Mouse (Mus musculus): ENCODE data around the gene Slc22a15. TPM values are rescaled to one million over a fixed set of nuclear protein-coding genes. Genes with fewer than 3 reads are reported as not detected.
A peak's percentile ranks its signal among the peaks of the same experiment; 100 is the strongest.
"Not testable (repeated sequence)": the region's sequence is repeated elsewhere in the genome, so short reads cannot be mapped to it uniquely, and the experiment has no call there.

The Slc22a15 gene
- total RNA-seq, 1 experiment from 2014 or later, result 7.7 TPM

- DNase-seq, result no peak
These were observed 57.2 kb downstream of the Slc22a15 start for GRCm38 (mm10) chr3:101867001-101867421.

GRCm38 (mm10) chr3:101861856-101862255, 62.4 kb downstream of the Slc22a15 start:
- DNase-seq, result peak; percentile 44

- DNase-seq, result no peak
These were observed 64.1 kb downstream of the Slc22a15 start for GRCm38 (mm10) chr3:101860151-101860550.

DNA sequence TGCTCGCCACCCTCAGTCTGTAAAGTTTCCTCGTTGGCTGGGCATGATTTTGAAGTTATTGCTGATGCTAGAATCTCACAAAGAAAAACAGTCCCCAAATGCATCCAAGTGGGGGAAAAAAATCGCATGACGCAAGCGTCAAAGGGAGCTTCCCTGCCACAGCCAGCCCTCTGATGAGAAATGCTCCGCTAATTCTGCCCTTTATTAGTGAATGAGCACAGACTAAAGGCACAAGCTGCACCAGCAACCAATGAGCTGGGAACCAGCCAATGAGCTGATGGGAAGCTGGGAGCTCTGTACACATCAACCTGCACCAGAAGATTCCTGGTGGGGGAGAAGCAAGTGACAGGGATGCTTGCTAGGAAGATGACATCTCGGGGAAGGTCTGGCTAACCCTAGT, 64.5 kb downstream of the Slc22a15 start:
- DNase-seq, result no peak

DNA sequence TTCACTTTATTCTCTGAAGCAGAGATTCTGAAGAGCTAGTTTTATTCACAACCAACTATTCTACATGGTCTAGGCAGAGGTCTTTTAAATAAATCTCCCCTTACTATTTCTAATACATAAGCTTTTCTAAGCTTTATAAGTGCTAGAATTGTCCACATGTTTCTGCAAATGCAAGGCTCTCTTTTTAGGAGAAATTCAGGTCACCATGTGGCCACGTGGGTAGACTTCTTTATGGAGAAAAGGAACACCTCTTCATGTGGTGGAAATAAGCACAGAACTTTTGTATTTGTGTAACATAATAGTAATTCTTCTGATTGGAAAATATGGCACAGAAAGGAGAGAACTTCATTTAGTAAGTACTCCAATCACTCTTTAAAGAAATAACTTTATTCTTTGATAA, 70.2 kb downstream of the Slc22a15 start:
- DNase-seq, result no peak

DNA sequence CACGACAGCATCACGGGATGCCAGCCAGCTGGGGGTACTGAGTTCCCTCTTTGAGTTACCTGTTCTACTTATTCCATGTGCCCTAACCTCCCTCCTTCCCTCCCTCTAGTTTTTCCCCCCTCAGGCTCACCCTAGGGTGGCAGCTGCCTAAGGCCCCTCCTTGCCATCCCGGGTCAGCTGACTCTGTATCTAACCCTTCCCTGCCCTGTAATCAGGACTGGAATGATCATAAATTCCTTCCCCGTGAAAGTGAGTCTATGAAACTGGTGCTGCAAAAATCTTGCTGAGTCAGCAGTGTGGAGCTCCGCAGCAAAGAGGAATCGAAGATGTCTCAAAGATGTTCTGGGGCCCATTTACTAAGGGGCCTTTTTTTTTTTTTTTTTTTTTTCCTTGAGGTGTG, 72.9 kb downstream of the Slc22a15 start:
- DNase-seq, result no peak

DNA sequence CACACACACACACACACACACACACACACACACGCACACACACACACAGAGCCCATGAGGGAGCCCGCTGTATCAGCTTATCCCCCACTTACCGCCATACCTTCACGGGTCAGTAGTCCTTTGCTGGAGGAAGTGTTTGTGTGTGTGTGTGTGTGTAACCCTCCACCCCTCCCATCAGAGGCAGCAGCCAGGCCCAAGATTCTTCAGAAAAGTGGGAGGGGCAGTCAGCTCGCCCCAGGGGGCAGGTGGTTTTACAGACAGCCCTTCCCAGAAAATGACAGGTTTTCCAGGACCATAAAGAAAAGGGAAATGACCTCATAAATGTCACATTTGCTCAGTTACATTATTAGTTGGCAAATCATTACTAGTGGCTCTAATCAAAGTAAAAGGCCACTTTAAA, 75.4 kb downstream of the Slc22a15 start, which contains the start of gene Mab21l3:
Gene Mab21l3, minus strand, starts transcription at position 144 of the 400 bp plus-strand sequence.
- no peak for DNase-seq

DNA sequence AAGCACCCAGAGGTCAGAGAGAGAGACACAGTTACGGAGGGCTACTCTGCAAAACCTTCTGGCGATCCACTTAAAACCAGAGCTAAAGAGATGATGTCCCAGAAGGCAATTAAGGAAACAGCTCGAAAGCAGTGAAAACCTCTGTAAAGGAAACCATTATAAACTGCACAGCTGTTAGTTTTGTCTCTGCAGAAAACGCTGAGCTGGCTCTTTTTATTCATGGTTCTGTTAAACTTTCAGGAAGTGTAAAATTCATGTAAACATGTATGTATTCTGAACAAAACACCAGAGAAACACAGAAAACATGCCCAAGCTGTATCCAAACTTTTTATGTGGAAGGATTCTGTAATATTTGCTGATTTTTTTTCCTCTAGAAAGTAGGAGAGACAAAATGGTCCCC, 78.2 kb downstream of the Slc22a15 start:
- DNase-seq, result no peak

- DNase-seq, result no peak
These were observed 81.7 kb downstream of the Slc22a15 start for GRCm38 (mm10) chr3:101842372-101843094.

DNA sequence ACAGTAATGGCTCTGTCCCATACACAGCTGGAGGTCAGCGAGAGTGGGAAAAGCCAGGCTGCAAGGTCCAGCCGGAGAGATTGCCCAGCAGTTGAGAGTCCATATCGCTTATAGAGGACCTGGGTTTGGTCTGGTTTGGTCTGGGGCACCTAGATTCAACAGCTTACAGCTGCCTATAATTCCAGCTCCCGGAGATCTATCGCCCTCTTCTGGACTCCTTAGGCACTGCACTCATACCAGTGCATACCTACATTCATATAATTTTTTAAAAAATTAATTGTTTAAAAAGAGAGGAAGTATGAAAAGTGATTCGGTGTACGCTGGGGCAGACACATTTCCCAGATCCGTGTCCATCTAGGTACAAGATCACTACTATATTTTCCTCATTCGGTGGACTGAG, 84.9 kb downstream of the Slc22a15 start:
- no peak for DNase-seq

GRCm38 (mm10) chr3:101836971-101837370, 87.3 kb downstream of the Slc22a15 start:
- no peak for DNase-seq

- DNase-seq, result no peak
These were observed 87.7 kb downstream of the Slc22a15 start for GRCm38 (mm10) chr3:101836532-101836931.

GRCm38 (mm10) chr3:101836045-101836444, 88.2 kb downstream of the Slc22a15 start:
- DNase-seq, result peak; percentile 83

GRCm38 (mm10) chr3:101831189-101831858, 92.9 kb downstream of the Slc22a15 start:
- peak; percentile 77 for DNase-seq

- DNase-seq, result no peak
These were observed 94.2 kb downstream of the Slc22a15 start for GRCm38 (mm10) chr3:101829881-101830616.

- DNase-seq, result no peak
These were observed 95.7 kb downstream of the Slc22a15 start for GRCm38 (mm10) chr3:101828595-101828994.

DNA sequence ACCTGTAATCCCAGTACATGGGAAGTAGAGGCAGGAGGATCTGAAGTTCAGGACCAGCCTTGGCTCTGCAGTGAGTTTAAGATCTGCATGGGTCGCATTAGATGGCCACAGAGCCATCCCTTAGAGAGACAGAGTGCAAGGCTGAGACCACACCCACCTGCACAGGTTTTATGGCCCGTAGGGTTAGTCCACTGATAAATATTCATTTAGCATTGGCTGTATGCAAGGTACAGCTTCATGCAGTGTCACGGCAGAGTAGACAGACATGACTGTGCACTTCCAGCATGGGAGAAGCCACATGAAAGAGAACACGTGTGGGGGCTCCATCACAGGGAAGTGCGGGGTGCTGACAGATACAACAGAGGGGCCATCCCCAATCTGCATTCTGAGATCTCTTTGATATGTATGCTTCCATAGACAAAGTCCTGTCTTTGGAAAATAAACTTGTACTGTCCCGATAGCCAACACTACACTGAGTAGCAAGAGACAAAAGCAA, 97.0 kb downstream of the Slc22a15 start:
- no peak for DNase-seq

- DNase-seq, result no peak
These were observed 99.9 kb downstream of the Slc22a15 start for GRCm38 (mm10) chr3:101824338-101824737.

DNA sequence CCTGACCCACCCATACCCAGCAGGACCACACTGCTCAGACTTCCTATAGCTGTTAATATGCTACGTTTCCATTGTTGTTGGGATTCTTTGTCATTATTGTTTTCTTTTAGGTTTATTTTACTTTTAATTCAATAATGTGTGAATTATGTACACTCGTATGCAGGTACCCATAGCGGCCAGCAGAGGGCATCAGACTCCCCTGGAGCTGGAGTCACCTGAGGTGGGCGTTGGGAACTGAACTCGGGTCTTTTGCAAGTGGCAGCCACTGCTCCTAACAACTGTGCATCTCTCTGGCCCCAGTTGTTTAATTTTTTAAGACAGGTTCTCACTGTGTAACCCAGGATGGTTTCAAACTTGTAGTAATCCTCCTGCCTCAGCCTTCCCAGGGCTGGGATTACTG, 102.2 kb downstream of the Slc22a15 start:
- no peak for DNase-seq

GRCm38 (mm10) chr3:101820708-101821107, 103.5 kb downstream of the Slc22a15 start:
- DNase-seq, result not testable (repeated sequence)

DNA sequence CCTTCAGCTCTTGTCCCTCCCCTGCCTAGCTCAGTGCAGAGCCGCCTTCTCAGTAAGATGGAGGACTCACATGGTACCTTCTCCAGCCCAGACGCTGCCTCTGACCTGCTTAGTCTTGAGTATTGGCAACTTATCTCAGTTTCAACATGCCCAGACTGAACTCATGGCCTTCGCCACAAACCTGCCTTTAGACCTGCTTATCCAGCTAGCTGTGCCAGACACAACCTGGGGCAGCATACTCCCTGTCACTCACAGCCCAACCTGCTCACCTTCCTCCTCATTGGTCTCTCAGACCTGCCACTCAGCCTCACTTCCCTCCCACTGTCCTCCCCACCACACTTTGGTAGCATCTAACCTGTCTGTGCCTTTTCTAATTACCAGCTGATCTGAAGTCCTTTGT, 108.2 kb downstream of the Slc22a15 start:
- no peak for DNase-seq

DNA sequence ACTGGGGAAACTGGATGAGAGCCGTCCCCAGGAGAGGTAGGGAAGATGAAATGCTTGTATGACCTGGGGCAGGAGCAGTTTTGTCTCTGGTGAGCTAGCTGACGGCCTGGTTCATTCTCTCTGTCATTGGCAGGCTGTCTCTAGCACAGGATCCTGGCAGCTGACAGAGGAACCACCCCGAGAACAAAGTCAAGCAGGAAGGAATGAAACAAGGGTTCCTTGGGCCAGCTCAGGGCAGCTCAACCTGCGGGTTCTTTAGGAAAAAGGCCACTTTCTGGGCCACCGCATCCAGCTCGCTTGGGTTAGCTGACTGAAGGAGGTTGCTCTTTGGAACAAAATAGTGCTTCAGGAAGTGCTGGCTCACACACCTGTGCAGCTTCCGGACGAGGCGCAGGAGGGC, 109.5 kb downstream of the Slc22a15 start:
- no peak for DNase-seq
